Mouse (Mus musculus): ENCODE measurements around the gene Ccnl2.
"Not testable (repeated sequence)": the region's sequence is repeated elsewhere in the genome, so short reads cannot be mapped to it uniquely, and the experiment has no call there.

Ccnl2 gene

GRCm38 (mm10) chr4:155811929-155812664 is at the start of gene Ccnl2:
TSS of gene Ccnl2 (plus strand) at chr4:155812489.
- DNase-seq (ENCODE audit: low read depth): peak; percentile 98

DNA sequence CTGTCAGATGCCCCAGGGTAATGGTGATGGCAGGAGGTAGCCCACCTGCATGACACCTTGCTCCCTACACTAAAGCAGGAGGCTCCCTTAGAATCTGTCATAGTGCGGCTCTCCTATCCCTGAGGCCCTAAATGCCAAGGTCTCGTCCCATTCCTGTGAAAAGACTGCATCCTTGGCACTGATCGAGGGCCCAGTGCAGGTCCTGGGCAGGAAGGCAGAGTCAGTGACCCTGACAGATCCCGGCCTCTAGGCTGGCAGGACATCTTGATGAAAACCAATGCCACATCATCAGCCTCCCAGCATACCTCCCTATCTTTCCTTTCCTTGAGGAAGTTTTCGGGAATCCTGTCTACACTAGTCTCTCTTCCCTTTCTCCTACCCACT is 42.8 kb upstream of the Ccnl2 start:
- DNase-seq (ENCODE audit: low read depth): no peak

- DNase-seq (ENCODE audit: low read depth): peak; percentile 88
Observed at GRCm38 (mm10) chr4:155769880-155770512, 42.3 kb upstream of the Ccnl2 start.

- DNase-seq (ENCODE audit: low read depth): no peak
Observed at GRCm38 (mm10) chr4:155770626-155771025, 41.7 kb upstream of the Ccnl2 start.

DNA sequence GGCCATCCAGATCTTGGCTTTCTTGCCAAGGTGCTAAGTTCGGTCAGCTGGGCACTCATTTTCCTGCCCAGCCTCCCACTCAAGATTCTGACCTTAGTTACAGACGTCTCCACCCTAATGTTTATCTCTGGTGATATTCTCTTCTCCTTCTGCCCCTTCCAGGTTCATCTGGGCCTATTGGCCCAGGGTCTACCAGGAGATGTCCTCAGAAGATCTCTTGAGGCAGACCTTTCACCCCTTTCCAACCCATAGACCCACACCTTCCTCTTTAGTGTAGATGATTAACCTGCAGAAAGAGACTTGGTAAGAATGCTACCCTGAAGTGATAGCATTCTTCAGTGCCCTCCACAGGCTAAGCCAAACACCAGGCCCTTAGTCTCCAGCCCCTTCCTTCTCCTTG is 40.6 kb upstream of the Ccnl2 start:
- no peak for DNase-seq (ENCODE audit: low read depth)

GRCm38 (mm10) chr4:155772786-155773185 is 39.5 kb upstream of the Ccnl2 start:
- DNase-seq (ENCODE audit: low read depth): no peak

DNA sequence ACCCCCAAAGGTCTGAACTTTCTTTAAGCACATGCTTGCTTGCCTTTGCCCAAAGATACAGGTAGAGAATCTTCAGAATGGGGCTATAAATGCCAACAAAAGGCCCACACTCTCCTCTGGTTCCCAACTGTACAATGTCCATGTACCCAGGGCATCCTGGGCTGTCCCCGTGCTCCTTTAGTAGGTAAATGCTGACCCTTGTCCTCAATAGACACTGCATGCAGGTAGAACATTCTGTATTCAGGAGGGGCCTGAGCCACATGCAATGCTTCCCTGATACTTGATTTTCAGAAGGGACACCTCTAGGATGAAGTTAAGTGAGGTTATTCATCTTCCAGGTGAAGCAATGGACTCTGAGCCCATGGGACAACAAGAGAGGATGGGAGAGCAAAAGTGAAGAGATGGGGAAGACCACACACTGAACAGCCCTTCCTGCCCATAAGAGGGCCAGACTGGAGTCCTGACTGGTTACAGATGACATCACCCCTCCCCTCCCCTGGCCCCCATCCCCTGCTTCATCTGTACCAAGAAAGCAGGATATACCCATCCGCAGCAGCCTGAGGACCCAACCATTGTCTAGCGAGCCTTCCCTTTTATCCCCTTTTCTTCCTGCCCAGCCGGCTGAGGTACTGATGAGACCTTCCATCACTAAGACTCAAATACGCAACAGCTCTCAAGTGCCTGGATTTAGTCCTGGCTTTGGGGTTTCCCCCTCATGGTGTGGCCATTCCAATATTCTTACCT is 38.8 kb upstream of the Ccnl2 start:
- DNase-seq (ENCODE audit: low read depth): peak; percentile 30

DNA sequence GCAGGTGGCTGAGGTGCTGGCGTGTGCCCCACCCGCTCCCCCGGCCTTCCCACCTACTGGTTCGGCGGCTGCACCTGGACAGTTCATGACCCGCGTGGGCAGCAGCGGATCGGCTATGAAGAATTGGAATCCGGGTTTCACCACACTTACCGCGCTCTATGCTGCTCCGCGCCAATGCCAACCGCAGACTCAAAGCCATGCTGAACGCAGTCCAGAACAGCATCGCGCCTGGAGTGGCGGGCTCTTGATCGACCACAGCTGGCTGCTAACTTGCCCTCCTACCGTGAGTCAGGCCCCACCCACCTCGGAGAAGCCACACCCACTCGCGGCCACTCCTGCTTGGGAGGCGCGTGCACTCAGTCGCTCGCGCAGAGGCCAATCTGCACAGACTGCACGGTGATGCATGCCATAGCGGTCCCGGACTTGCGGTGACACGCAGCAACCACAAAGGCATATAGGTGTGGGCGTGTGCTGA is 38.0 kb upstream of the Ccnl2 start, which contains the start of gene Vwa1:
Gene Vwa1, minus strand, starts transcription at position 419 of the 475 bp plus-strand sequence.
- peak; percentile 86 for DNase-seq (ENCODE audit: low read depth)

DNA sequence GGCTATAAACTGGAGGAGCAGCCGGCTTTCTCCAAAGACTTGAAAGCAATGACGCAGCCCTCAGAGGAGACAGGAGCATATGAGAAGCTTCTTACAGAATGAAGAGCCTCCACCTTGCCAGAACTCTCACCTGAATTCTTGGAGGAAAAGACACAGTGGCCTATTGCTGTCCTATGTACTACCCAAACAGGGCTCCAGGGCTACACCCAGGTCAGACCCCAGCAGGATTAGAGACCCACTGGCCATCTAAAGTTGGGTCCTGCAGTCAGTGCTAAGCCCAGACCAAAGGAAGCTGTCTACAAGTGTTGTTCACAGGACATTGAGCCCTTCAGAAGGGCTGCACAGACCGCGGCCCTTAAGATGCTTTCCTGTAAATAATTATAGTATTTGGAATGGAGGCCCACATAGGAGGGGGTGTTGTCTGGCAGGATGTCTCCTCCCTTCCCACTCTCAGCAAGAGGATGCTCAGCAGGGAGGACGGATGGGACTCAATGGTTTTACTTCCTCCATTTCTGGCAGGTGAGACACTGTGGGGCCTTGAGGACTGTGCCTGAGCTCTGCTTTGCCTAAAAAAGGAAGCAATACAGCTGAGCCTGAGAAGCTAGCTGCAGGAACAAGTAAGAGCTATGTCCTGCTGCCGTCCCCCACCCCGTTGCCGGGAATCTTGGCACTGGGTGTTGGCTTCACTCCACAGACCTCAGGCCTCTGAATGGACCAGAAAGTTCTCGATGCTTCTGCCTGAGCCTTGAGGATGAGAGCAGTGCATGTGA is 37.1 kb upstream of the Ccnl2 start:
- DNase-seq (ENCODE audit: low read depth): peak; percentile 24

- DNase-seq (ENCODE audit: low read depth): no peak
Observed at GRCm38 (mm10) chr4:155775855-155776254, 36.4 kb upstream of the Ccnl2 start.

DNA sequence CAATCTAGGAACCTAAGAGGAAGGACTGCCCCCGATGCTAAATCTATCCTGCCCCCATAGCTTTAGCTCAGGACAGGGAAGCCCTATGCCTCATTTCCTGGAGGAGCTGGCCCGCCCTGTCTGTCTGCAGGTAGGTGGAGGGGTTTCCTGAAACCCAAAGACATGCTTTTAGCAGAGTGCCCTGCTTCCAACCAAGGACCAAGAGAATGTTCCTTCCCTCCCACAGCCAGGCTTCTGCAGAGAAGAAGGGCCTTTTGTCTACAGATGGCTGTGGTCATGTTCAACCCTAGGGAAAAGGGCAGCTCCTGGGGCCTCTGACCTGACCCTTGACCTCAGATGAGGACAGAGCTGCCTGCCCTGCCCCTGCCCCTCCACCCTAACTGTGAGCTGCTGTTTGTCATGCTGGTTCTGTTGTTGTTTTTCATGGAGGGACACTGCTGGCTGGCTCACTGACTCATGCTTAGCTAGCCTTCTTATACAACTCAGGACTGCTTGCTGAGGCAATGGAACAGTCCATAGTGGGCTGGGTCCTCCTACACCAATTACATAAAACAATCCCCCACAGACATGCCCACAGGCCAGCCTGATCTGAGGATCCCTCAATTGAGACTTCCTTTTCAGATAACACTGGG is 35.5 kb upstream of the Ccnl2 start:
- DNase-seq (ENCODE audit: low read depth): no peak

DNA sequence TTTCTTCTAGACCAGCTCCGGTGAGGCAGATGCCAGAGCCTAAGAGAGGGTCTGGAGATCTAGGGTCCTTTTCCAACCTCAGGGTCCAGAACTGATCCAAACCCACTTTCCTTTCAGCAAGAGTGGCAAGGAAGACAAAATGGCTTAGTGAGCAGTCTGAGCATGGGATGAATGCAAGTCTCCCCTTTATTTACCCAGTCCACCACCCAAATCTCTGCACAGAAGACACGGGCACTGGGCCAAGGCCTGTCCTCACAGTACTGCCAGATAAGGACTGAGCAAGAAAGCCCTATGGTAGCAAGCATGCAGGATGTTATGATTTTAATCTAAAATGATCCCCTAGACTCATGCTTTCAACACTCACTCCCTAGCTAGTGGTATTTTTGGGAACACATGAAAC is 34.5 kb upstream of the Ccnl2 start:
- no peak for DNase-seq (ENCODE audit: low read depth)

DNA sequence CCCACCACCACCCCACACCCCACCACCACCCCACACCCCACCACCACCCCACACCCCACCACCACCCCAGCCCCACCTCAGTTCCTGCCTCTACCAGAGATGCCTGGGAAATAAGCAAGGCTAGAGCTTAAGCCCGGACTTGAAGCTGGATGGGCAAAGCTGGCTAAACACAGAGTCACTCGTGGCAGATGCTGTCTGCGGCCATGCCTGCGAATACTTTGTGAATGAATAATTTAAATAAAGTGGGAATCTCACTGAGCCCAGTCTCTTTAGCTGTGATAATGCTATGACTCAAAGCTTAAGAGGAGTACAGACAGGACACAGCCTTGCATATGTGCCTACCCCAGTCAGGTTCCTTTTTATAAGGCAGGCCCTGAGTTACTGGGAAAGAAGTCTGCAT is 32.8 kb upstream of the Ccnl2 start:
- no peak for DNase-seq (ENCODE audit: low read depth)

GRCm38 (mm10) chr4:155780895-155781294 is 31.4 kb upstream of the Ccnl2 start:
- no peak for DNase-seq (ENCODE audit: low read depth)

DNA sequence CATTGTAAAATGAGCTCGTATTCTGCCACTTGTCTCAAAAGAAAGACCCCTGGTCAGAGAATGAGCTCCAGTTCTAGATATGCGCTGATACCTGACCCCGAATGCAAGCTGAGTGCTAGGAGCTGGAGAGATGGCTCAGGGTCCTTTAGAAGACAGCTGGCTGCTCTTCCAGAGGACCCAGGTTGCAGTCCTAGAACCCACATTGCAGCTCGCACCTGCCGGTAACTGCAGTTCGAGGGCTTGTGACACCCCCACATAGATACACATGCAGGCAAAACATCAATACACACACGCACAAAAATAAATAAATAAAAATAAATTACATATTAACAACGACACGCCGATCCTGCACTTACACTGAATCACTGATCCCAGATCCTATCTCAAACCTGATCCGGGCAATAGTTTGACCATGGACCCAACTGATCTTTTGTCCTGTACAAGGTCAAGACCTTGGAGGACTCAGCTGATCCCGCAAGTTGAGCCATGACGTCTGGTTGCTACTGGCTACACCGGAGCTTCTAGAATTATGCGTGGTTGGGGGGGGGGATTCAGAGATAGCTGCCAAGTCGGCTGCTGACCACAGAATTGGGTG is 28.7 kb upstream of the Ccnl2 start:
- DNase-seq (ENCODE audit: low read depth): no peak

GRCm38 (mm10) chr4:155784081-155784701 is 28.1 kb upstream of the Ccnl2 start:
- peak; percentile 73 for DNase-seq (ENCODE audit: low read depth)

GRCm38 (mm10) chr4:155785246-155785645 is 27.0 kb upstream of the Ccnl2 start:
- no peak for DNase-seq (ENCODE audit: low read depth)

DNA sequence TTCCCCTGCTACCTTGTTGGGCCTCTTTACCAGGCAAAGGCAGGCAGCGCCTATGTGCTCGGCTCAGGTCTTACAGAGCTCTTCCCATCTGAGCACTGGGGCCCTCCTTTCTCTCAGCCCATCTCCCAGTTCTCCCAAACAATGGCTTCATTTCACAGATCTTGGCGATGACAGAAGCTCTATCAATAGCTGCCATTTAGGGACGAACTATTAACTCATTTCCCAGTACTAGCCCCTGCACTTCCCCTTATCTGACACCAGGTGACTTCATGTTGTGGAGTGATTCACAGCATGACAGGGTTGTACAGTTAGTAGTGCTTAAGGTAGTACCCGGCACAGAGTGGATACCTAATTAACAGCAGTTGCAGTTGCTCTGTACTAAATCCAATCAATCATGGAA is 26.5 kb upstream of the Ccnl2 start, which contains the start of gene Tmem88b:
Gene Tmem88b, minus strand, starts transcription at position 56 of the 400 bp plus-strand sequence.
- peak; percentile 26 for DNase-seq (ENCODE audit: low read depth)

DNA sequence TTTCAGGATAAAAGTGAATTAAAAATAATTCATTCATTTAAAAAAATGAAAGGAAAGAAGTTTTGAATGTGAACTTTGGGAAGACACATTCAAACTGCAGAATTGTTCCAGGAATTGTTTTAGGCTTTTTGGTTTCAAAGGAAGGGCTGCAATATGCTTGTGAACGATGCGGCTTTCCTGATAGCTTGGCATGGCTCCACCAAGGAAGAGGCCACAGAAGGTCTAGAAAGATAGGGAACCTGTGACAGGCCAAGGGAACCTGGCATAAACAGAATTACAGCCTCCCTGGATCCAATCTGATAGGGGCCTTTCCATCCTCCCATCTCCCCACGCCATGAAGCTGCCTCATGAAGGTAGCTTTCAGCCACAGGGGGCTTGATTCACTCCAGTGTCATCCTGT is 24.0 kb upstream of the Ccnl2 start:
- no peak for DNase-seq (ENCODE audit: low read depth)

GRCm38 (mm10) chr4:155788833-155789232 is 23.5 kb upstream of the Ccnl2 start:
- DNase-seq (ENCODE audit: low read depth): not testable (repeated sequence)

Data from induced T-regulatory cell, adult 2 months (primary cell).